Mouse (Mus musculus) hindbrain, embryonic 12.5 days (tissue): Measurements from ENCODE around the gene Mindy1. TPM values are rescaled to one million over a fixed set of nuclear protein-coding genes. Genes with fewer than 3 reads are reported as not detected.

Experiments used
- ATAC-seq: fragments of 200-750 bp; cut with Nextera tagmentation; 2 replicates; pipeline ENCODE4 v1.8.0; 2017; ENCODE audit warnings: moderate TSS enrichment; ENCODE audit not compliant: low FRiP score
- H3K27ac ChIP-seq: fragments of 300-500 bp; sonication (generic); 2 replicates; pipeline ENCODE4 v1.5.1; 2016; ENCODE audit warnings: mild to moderate bottlenecking
- H3K27me3 ChIP-seq: fragments of 300-500 bp; sonication (generic); 2 replicates; pipeline ENCODE4 v1.6.1; 2016; ENCODE audit warnings: mild to moderate bottlenecking
- H3K36me3 ChIP-seq: fragments of 300-500 bp; sonication (generic); 2 replicates; pipeline ENCODE4 v1.6.1; 2016; ENCODE audit warnings: mild to moderate bottlenecking
- H3K4me1 ChIP-seq: fragments of 300-500 bp; sonication (generic); 2 replicates; pipeline ENCODE4 v1.6.1; 2016
- H3K4me2 ChIP-seq: fragments of 300-500 bp; sonication (generic); replicated peaks from 2 replicates; pipeline ENCODE4 v1.6.1; 2016; ENCODE audit warnings: mild to moderate bottlenecking
- H3K4me3 ChIP-seq: fragments of 300-500 bp; sonication (generic); 2 replicates; pipeline ENCODE4 v1.5.1; 2016; ENCODE audit warnings: mild to moderate bottlenecking
- H3K9ac ChIP-seq: fragments of 300-500 bp; sonication (generic); 2 replicates; pipeline ENCODE4 v1.6.1; 2016; ENCODE audit warnings: mild to moderate bottlenecking, moderate library complexity
- H3K9me3 ChIP-seq: fragments of 300-500 bp; sonication (generic); replicated peaks from 2 replicates; pipeline ENCODE4 v1.6.1; 2016; ENCODE audit warnings: mild to moderate bottlenecking
- WGBS: fragments of 180-500 bp; shearing (Covaris S2); methylation state at CpG from one replicate; pipeline ENCODE4 v1.1.7; 2016; 5-methylcytosine and 5-hydroxymethylcytosine counted together
- polyA plus RNA-seq: library from polyadenylated mRNA; unstranded; fragments of >200 nt; fragmentation: Nextera tagmentation; extraction: Ambion mirVana; gene quantifications from 2 replicates; pipeline ENCODE4 v1.2.1, GENCODE M21; 2016

Mindy1 gene
- polyA plus RNA-seq, 1 experiment from 2014 or later, result 45.7 TPM

DNA sequence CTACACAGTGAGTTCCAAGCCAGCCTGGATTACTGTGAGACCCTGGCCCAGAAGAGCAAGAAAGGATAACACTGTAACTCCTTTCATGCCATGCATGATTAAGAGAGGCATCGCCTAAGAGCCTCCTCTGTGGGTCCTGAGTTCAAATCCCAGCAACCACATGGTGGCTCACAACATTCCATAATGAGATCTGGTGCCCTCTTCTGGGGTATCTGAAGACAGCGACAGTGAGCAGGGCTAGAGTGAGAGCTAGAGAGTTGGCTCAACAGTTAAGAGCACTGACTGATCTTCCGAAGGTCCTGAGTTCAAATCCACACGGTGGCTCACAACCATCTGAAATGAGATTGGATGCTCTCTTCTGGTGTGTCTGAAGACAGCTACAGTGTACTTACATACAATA, 6.7 kb upstream of the Mindy1 start:
- ATAC-seq, result no peak
- Histone ChIP-seq H3K4me3 (no peak overlapping the region), H3K4me1 (0 out of 2 replicates have a peak, but pooled peaks cover under 1% of the 10 kb centered on the region), H3K9me3 (no peaks in the 10 kb centered on the region), H3K36me3 (peaks cover 7% of the 10 kb centered on the region; the same call in 1 of the 2 replicates), H3K27ac (no peak overlapping the region), H3K4me2 (no peak overlapping the region), H3K9ac (no peak overlapping the region), H3K27me3 (no peaks in the 10 kb centered on the region)
- WGBS, result 91% methylated on average over 4 of the region's 4 CpGs

DNA sequence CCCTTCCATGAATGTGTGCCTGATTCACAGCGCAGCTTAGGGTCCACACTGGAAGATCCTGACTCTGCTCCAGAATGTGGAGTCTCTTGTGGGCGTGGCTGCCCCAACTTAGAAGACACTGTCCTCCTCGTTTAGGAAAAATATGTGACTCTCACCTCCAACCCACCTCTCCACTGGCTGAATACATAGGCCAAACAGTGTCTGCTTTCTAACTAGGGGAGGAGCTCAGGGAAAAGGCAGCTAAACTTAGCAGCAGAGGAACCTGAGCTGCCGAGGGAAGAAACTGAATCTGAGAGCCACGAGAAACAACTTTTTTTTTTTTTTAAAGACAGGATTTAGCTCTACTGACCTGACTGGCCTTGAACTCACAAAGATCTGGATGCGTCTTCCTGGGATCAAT, 6.0 kb upstream of the Mindy1 start:
- WGBS, result 86% methylated on average over 6 of the region's 6 CpGs
- no peak for ATAC-seq
- H3K4me1 ChIP-seq, result 0 out of 2 replicates have a peak, but pooled peaks cover 5% of the 10 kb centered on the region
- no peak overlapping the region for H3K9ac ChIP-seq
- H3K4me3 ChIP-seq, result no peak overlapping the region
- H3K27ac ChIP-seq, result no peak overlapping the region
- H3K9me3 ChIP-seq, result no peaks in the 10 kb centered on the region
- H3K27me3 ChIP-seq, result no peaks in the 10 kb centered on the region
- H3K4me2 ChIP-seq, result no peak overlapping the region
- H3K36me3 ChIP-seq, result peaks cover 7% of the 10 kb centered on the region; the same call in 1 of the 2 replicates

DNA sequence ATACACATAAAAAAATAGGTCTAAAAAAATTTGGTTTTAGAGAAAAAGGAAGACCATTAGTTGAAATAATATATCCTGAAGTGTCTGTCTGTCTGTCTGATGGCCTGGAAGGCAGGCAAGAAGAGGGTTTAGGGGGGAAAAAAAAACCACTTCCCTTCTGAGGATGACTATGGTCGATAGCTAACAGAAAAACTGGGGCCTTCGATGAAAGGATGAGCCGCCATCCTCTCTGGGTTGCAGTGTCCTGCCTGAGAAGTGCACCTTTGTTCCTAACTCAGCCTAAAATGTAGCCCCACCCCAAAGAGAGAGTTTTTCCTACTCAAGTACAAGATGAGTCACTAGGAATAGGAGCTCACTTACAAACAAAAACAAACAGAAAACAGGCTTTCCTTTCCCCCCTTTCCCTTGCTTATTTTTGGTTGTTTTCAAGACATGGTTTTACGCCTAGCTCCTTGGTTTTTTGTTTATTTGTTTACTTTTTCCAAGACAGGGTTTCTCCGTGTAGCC, 4.7 kb upstream of the Mindy1 start:
- Histone ChIP-seq H3K9ac (no peak overlapping the region), H3K4me3 (no peak overlapping the region), H3K27me3 (no peaks in the 10 kb centered on the region), H3K4me2 (no peak overlapping the region), H3K36me3 (peaks cover 7% of the 10 kb centered on the region; the same call in 1 of the 2 replicates), H3K9me3 (no peaks in the 10 kb centered on the region), H3K27ac (no peak overlapping the region), H3K4me1 (peaks cover 10% of the 10 kb centered on the region; the same call in 1 of the 2 replicates)
- 88% methylated on average over 5 of the region's 5 CpGs for WGBS
- no peak for ATAC-seq

DNA sequence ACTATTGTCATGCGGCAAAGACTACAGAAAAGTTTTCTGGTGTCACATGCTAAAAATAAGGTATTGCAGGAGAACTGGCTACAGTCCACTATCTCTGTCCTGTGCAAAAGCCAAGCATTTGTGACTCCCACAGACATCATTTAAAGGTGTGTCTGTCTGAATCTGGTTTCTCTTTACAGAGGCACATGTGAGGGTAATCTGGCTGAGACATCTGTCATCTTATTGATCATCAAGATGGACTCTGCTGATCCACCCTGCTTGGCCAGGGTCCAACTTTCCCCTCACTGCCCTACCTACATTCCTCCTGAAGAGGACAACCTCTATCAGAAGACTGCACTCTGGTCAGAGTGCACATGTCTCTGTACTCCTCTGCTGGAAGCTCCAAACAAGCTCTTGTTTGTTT, 4.0 kb upstream of the Mindy1 start:
- no peaks in the 10 kb centered on the region for H3K9me3 ChIP-seq
- 100% methylated on average over 1 of the region's 1 CpGs for WGBS
- ATAC-seq, result no peak
- H3K27me3 ChIP-seq, result no peaks in the 10 kb centered on the region
- H3K27ac ChIP-seq, result no peak overlapping the region
- peaks cover 7% of the 10 kb centered on the region; the same call in 1 of the 2 replicates for H3K36me3 ChIP-seq
- no peak overlapping the region for H3K9ac ChIP-seq
- H3K4me3 ChIP-seq, result no peak overlapping the region
- no peak overlapping the region for H3K4me2 ChIP-seq
- H3K4me1 ChIP-seq, result peaks cover 10% of the 10 kb centered on the region; the same call in 1 of the 2 replicates

DNA sequence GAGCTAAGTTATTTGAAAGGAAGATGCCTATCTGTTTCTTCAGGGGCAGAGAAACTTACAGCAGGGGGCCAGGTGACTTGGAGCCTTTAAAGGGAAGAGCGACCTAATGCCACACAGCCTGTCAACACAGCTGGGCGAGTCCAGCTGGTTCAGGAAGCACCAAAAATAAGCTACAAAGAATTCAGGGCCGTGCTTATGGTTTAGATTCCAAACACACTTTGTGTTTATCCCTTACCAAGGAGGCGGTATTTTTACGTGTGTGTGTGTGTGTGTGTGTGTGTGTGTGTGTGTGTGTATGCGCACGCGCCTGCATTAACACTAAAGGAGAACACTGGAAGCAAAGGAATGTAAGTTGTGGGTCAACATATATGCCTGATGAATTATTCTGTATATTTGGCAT, 398 bp upstream of the Mindy1 start:
- H3K9ac ChIP-seq, result peak overlapping the region; percentile 84
- no peaks in the 10 kb centered on the region for H3K27me3 ChIP-seq
- ATAC-seq, result no peak
- H3K27ac ChIP-seq, result peak overlapping the region; percentile 98
- no peaks in the 10 kb centered on the region for H3K36me3 ChIP-seq
- 30% methylated on average over 8 of the region's 8 CpGs for WGBS
- peaks cover 27% of the 10 kb centered on the region for H3K4me1 ChIP-seq
- H3K4me2 ChIP-seq, result peak overlapping the region; percentile 68
- no peaks in the 10 kb centered on the region for H3K9me3 ChIP-seq
- H3K4me3 ChIP-seq, result peak overlapping the region; percentile 69

DNA sequence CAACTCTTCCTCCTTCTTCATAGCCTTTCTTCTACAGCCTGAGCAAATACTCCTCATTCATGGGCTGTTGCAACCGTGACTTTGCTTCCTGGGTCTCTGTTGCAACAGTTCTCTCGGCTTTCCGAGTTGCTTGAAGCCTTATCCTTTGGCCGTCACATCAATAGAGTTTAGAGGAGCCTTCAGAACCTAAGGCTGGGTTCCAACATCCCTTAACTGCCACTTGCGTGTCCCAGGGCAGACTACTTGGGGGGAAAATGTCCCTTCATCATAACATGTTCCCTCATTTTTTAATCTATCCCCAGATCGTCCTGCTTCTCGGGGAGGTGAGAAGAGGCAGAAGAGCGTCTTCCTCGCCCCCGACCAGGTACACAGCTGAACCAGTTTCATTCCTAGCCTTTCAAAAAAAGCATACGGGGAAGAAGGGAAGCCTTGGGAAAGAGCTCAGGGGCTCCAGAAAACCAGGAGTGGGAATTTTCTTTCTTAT, 1.3 kb downstream of the Mindy1 start:
- under 1% methylated on average over 11 of the region's 11 CpGs for WGBS
- ATAC-seq, result peak; percentile 3

DNA sequence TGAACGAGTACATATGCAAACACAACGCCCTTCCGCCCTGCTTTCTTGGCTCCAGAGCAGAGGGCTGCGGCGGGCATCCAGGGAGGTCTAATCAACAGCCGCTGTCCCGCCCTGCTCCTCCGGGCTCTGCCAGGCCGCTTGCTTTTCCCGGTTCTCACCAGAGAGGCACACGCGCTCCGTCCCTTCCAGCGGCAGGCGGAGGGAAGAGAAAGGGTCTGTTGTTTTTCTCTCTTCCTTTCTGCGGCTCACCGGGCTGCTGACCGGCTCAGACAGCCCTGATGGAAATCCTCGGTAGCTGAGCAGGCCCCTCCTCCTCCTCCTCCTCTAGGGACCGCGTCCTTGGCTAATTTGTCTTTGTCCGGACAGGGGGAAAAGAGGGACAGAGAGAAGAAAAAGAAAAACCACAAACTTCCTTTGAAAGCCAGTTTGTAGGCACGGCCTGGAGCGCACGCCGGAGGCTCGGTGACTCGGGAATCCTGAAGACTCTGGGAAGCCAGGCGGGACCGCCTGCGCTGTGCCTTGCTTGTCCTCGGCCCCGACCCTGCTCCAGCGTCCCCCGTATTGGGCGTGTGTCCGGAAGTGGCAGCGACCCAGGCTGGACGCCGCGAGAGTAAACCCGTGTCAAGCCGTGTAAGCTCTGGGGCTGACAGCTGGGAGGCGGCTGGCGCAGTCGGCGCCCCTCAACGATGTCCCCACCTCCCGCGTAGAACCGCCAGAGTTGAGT, 1.9 kb downstream of the Mindy1 start:
- Histone ChIP-seq H3K9me3 (no peaks in the 10 kb centered on the region), H3K4me1 (peaks cover 27% of the 10 kb centered on the region), H3K4me2 (peak overlapping the region; percentile 68), H3K4me3 (peak overlapping the region; percentile 69), H3K36me3 (peaks cover 8% of the 10 kb centered on the region), H3K27me3 (no peaks in the 10 kb centered on the region), H3K27ac (peak overlapping the region; percentile 98), H3K9ac (peak overlapping the region; percentile 78)
- peak; percentile 74 for ATAC-seq
- WGBS, result under 1% methylated on average over 50 of the region's 51 CpGs

More for the DNA sequence above, 1.3 kb downstream of the Mindy1 start:
- no peaks in the 10 kb centered on the region for H3K27me3 ChIP-seq
- peak overlapping the region; percentile 78 for H3K9ac ChIP-seq
- H3K4me1 ChIP-seq, result peaks cover 27% of the 10 kb centered on the region
- H3K4me2 ChIP-seq, result peak overlapping the region; percentile 68
- H3K36me3 ChIP-seq, result peaks cover 2% of the 10 kb centered on the region; the same call in 1 of the 2 replicates
- peak overlapping the region; percentile 98 for H3K27ac ChIP-seq
- H3K4me3 ChIP-seq, result peak overlapping the region; percentile 69
- no peaks in the 10 kb centered on the region for H3K9me3 ChIP-seq

DNA sequence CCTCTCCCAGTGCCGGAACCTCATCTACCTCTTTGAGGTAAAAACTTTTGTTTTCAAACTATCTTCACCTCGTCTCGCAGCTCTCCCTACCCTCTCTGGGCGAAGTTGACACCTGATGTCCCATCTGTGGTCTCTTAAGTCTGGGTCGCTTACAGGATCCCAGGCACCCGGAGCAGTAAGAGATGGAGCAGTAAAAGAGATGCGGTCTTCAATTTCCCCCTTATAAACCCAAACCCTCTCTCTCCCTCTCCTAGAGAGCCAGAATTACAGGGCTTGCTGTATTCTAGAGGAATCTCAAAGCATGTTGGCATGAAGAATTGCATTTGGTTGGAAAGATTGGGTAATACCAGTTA, 2.4 kb downstream of the Mindy1 start:
- Histone ChIP-seq H3K27ac (peak overlapping the region; percentile 98), H3K27me3 (no peaks in the 10 kb centered on the region), H3K9me3 (no peaks in the 10 kb centered on the region), H3K36me3 (peaks cover 13% of the 10 kb centered on the region), H3K4me2 (peak overlapping the region; percentile 68), H3K9ac (peak overlapping the region; percentile 78), H3K4me1 (peaks cover 27% of the 10 kb centered on the region), H3K4me3 (peak overlapping the region; percentile 69)
- WGBS, result 2% methylated on average over 7 of the region's 7 CpGs
- ATAC-seq, result no peak

DNA sequence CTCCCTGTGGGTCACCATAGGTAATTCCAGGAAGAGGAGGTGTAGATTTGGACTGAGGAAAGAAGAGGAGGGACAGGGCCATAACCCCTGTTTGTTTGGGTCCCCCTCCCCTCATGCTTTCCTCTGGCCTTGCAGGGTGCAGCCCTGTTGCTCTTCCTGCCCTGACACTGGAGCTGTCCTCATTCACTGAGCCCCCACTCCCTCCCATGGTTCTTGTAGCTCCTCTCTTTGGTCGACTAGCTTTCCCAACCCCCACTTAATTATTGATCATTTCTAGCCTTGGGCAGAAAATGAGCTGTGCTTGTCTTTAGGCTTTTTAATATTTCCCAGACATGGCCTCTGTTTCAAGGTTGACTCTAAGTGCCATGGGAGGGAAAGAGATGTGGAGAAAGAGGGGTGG, 2.9 kb downstream of the Mindy1 start:
- Histone ChIP-seq H3K36me3 (peaks cover 16% of the 10 kb centered on the region), H3K4me3 (peak overlapping the region; percentile 69), H3K9me3 (no peaks in the 10 kb centered on the region), H3K9ac (peak overlapping the region; percentile 78), H3K27me3 (no peaks in the 10 kb centered on the region), H3K4me2 (peak overlapping the region; percentile 68), H3K27ac (no peak overlapping the region), H3K4me1 (peaks cover 27% of the 10 kb centered on the region)
- ATAC-seq, result no peak
- 5% methylated on average over 1 of the region's 1 CpGs for WGBS

DNA sequence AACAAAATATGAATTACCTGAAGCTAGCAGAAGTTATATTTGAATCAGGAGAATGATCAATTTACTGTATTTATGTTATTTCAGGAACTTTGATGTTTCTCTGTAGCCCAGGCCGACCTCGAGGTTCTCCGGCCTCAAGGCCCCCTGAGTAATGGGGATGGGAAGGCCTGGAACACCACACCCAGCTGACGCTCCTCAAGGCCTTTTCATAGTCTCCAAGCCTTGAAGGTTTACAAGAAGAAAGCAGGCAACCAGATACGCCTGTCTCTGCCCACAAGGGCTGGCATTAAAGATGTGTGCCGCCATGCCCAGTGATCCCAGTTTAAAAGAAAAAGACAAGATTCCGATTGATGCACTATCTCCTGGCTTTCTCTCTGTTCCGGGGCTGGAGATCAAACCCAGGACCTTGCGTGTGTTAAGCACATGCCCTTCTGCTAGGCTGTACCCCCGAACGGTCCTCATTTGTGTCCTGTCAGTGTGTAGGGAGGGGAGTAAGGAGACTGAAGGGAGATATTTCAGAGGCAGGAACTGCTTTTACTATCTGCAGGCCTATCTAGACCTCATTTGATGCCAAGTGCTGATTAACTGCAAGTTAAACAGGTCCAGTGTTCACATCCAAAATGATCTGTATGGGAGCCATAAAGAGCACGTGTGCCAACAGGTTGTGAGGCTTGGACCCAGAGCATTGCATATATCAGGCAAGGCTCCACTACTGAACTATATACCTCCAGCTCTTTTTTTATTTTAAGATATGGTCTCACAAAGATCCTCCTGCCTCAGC, 3.5 kb downstream of the Mindy1 start:
- no peak for ATAC-seq
- H3K27me3 ChIP-seq, result no peaks in the 10 kb centered on the region
- peaks cover 16% of the 10 kb centered on the region for H3K36me3 ChIP-seq
- peaks cover 24% of the 10 kb centered on the region for H3K4me1 ChIP-seq
- H3K4me3 ChIP-seq, result peak overlapping the region; percentile 69
- no peak overlapping the region; the same call in 1 of the 2 replicates for H3K9ac ChIP-seq
- no peak overlapping the region for H3K27ac ChIP-seq
- no peaks in the 10 kb centered on the region for H3K9me3 ChIP-seq
- WGBS, result 87% methylated on average over 12 of the region's 12 CpGs
- H3K4me2 ChIP-seq, result peak overlapping the region; percentile 68

DNA sequence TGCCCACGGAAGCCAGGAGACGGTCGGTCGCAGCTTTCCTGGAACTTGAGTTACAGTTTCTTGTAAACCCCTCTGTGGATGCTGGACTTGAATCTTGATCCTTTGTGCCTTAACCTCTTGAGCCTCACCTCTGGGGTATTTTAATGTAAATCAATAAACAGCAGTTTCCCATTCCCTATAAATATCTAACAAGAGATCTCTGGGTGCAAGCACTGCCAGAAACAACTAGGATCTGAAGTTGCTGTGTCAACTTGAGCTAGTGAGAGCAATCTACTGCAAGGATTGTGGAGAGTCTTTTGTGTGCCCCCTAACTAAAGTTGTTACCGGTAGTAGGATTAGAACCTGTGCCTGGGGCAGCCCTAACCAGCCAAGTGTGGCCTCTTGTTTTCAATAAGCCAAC, 4.2 kb downstream of the Mindy1 start:
- Histone ChIP-seq H3K4me1 (peaks cover 22% of the 10 kb centered on the region), H3K4me2 (no peak overlapping the region)

DNA sequence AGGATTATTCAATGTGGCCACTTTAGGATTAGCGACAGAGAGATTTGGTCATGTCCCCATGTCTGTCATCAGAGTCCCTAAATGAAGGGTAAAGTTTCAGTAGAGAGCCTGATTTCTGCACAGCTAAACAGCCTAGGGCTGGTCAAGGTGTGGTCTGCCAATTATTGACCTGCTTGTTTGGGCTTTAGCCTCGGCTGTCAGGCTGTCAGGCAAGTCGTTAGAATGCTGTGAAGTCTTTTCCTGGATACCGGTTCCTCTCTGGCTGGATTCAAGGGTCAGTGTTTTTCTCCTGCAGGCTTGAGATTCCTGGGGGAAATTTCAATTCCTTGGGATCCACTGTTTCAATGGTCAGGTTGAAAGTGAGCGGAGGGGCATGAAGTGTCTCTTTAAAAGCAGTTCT, 4.9 kb downstream of the Mindy1 start:
- H3K36me3 ChIP-seq, result peaks cover 22% of the 10 kb centered on the region
- no peak overlapping the region for H3K4me3 ChIP-seq
- no peak overlapping the region for H3K27ac ChIP-seq
- no peak for ATAC-seq
- no peaks in the 10 kb centered on the region for H3K27me3 ChIP-seq
- H3K9me3 ChIP-seq, result no peaks in the 10 kb centered on the region
- 81% methylated on average over 5 of the region's 5 CpGs for WGBS
- peaks cover 18% of the 10 kb centered on the region for H3K4me1 ChIP-seq
- no peak overlapping the region for H3K4me2 ChIP-seq
- H3K9ac ChIP-seq, result no peak overlapping the region

More for the DNA sequence above, 4.2 kb downstream of the Mindy1 start:
- H3K9me3 ChIP-seq, result no peaks in the 10 kb centered on the region
- no peak overlapping the region for H3K9ac ChIP-seq
- H3K27me3 ChIP-seq, result no peaks in the 10 kb centered on the region
- ATAC-seq, result no peak
- H3K27ac ChIP-seq, result no peak overlapping the region
- peaks cover 16% of the 10 kb centered on the region for H3K36me3 ChIP-seq
- 96% methylated on average over 5 of the region's 5 CpGs for WGBS
- no peak overlapping the region for H3K4me3 ChIP-seq
